Mouse (Mus musculus): Measurements from ENCODE around the gene Hoxb8.

Hoxb8 gene

DNA sequence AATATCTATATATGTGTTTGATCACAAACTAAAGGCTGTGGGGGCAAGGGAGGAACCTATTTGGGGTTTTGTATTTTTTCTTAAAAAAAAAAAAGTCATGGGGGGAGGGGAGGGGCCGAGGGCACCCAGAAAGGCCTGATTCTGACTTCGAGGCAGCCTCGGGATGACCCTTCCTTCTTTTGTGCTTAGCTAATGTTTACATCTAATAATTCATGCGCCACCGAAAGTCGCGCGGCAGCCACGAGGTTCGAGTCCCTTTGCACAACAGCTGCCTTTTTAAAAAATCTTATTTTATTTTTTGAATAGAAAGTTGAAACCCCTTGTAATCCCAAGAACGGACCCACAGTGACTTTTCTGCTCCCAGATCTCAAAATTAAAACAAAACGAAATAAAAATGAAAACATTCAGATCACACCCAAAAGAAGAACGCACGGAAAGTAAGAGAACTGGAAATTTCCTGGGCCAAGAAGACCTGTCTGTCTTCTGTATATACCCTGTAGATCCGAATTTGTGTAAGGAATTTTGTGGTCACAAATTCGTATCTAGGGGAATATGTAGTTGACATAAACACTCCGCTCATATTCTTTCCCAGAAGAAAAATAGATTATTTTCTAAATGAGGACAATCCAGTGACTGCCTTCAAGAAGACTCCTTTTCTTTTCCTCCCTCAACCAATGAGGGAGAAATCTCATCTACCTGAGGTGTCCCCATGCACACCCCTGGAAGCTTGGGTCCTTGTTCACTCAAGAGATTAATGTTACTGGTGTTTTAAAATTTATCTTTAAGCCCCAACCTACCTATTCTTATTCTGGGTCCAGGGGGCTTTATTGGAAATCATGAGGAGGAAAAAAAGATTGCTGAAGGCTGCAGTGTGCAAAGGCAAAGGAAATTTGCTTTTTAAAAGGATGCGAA is 35.2 kb downstream of the Hoxb8 start:
- no peak for DNase-seq (ENCODE audit: low spot score)

DNA sequence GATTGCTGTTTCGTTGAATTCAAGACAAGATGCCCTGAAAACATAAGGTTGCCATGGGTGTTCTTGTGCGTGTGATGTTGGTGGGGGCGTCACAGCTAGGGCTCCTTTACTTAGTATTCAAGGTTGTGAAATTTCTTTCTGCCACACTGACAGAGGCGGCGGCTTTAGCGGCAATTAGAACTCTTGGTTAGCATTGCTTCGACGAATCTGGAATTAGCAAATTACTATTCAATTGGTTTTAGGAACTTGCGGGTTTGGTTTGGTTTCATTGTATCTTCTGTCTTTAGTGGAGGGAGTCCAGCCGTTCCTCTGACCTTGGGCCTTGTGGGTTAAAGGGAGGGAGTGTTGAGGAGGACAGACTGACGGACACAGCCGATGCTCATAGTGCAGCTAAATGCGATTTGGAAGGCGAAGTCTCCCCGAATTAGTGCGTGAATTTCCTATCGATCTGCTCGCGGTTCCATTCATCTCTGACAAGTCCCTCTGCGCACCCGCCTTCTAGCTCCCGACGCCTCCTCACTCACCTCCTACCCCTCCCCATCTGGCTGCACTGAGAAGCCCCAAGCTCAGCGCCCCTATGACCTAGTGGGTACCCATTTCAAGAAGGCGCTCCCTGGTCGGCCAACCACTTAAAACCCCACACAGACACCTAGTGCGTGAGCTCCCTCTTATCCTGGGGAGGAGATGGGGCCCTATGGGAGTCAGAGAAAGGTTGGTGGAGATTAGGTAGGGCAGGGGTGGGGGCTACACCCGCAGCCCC is 36.1 kb downstream of the Hoxb8 start, which contains the start of gene Hoxb4:
Hoxb4 (plus strand) TSS at position 660 of the 760 bp plus-strand sequence.
- no peak for DNase-seq (ENCODE audit: low spot score)

DNA sequence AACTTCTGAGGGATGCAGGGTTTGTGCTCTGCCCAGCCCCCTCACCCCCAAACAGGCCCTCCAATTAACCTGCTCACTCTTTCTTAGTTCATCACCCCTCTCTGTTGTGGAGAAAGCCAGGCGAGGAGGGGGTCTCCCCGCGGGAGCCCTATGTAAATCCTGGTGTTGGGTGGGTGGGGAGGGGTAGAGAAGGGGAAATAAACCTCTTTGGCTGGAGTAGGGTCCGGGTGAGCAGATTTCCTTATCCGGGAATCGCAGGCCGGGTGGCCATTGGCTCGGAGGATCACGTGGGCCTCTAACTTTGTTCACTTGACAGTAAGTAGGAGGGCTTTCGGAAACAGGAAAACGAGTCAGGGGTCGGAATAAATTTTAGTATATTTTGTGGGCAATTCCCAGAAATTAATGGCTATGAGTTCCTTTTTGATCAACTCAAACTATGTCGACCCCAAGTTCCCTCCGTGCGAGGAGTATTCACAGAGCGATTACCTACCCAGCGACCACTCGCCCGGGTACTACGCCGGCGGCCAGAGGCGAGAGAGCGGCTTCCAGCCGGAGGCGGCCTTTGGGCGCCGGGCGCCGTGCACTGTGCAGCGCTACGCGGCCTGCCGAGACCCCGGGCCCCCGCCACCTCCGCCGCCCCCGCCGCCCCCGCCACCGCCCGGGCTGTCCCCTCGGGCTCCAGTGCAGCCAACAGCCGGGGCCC is 36.8 kb downstream of the Hoxb8 start:
- DNase-seq (ENCODE audit: low spot score): no peak

DNA sequence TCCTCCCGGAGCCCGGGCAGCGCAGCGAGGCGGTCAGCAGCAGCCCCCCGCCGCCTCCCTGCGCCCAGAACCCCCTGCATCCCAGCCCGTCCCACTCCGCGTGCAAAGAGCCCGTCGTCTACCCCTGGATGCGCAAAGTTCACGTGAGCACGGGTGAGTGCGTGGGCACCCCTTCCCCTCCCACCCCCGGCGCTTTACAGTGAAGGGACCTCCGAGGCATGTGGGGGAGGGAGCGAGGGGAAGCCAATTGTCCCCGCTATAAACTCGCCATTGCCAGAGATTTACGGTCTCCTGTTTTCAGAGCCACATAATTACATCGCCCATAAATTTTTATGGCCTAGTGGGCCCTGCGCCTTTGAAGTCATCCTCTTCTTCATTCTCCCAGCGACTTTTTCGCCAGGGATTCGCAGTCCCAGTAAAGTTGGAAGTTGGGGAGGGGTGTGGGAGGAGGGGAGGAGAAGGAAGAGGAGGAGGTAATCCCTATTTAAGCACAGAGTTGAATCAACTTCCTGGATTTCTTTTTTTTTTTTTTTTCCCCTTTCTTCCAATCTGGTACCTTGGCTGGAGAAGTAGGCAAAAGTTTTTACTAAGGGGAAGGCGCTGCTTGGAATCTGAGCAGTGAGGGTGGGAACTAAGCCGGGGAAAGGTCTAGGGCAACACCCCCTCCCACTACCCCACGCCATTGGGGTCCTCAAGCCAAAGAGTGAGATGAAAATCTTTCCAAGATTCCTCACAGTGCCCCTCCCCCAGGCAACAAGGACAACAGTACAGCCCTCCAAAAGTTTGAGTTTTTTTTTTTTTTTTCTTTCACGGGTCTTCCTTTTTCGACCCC is 37.6 kb downstream of the Hoxb8 start:
- no peak for DNase-seq (ENCODE audit: low spot score)

DNA sequence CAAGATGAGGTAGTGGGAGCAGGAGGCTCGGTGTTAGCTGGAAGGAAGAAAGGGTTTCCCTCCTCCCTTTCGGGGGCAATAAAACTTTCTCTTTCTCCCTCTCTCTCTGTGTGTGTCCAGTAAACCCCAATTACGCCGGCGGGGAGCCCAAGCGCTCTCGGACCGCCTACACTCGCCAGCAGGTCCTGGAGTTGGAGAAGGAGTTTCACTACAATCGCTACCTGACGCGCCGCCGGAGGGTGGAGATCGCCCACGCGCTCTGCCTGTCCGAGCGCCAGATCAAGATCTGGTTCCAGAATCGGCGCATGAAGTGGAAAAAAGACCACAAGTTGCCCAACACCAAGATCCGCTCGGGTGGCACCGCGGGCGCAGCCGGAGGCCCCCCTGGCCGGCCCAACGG is 38.2 kb downstream of the Hoxb8 start:
- no peak for DNase-seq (ENCODE audit: low spot score)

DNA sequence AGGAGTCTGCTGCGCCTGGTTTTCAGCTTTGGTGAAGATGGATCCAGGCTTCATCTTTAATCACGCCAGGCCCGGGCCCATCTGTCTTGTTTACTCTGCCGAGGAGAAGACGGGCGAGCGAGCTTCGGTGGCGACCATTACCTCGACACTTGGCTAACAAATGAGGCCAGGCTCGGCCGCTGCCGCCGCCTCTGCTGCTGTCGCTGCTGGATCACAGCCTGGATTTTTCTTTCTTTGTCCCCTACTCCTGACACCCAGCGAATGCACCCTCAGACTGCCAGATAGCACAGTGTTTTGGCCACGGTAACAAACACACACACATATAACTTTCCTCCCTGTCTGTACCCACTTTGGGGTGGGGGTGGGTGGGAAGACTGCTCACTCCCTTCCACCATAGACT is 39.0 kb downstream of the Hoxb8 start:
- no peak for DNase-seq (ENCODE audit: low spot score)

DNA sequence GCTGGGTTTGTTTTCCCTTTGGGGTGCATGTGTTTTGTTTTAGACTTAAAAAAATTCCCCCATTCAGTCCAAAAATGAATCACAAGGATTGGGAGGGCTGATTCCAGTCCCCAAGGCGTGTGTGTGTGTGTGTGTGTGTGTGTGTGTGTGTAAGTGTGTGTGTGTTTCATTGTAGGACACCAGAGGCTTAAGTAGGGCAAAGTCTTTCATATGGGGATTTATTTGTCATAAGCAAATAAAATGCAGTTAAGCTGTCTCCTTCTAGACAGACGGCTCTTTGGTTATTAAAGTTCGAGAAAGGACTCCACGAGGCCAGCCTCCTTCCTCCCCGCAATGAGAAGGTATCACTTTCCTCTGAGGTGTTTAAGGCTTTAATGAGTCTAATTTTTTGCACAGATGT is 40.1 kb downstream of the Hoxb8 start:
- DNase-seq (ENCODE audit: low spot score): no peak

DNA sequence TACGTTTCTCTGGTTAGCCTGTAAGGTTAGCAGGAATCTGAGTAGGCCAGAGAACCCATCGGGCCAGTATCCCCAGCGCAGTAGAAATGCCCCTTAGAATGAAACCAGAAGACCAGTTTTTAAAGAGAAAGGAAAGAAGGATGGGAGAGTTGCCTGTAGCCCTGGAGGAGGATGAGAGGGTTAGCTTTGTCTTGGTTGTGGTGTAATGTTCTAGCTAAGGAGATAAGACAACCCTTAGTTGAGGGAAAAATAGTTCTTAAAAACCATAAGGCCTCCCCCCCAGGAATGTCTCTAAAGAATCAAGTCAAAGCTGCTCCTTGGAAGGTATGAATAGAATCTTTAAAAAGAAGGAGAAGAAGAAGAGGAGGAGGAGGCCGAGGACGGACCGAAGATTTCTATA is 41.0 kb downstream of the Hoxb8 start:
- no peak for DNase-seq (ENCODE audit: low spot score)

DNA sequence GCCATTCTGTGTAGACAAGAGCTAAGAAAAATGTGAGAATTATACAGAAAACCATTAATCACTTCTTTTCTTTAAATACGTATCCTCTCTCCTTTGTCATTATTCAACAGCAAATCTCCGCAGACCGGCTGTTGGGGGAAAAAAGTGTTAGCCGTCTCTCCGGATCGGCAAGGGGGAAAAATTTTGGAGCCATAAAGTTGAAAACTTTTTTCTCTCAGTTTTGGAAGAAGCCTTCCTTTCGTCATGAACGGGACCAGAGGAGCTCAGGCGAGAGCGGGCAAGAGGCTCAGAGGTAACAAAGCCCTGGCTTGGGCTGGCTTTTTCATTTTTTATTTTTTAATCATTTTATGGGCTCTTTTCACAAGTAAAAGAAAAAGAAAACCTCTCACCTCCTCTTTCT is 41.4 kb downstream of the Hoxb8 start, which contains the start of gene Hoxb3:
Hoxb3 (plus strand) TSS at position 173 of the 400 bp plus-strand sequence.
- DNase-seq (ENCODE audit: low spot score): no peak

DNA sequence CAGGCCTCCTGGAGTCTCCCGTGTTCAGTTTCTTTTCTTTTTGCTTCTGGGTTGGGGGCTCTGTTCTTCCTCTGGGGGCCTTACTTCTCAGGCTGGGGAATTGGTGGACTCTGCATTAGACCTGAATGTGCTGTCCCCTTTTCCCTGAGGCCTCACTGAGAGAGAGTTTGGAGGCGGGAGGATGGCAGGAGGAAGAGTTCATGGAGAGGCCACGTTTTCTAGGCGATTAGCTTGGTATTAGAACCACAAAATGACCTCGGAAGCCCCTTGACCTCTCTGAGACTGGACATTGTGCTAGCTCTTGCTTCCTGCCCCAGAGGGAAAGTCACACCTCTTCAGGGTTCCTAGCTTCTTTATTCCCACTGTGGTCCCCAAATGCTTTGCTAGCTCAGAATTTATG is 42.4 kb downstream of the Hoxb8 start:
- no peak for DNase-seq (ENCODE audit: low spot score)

DNA sequence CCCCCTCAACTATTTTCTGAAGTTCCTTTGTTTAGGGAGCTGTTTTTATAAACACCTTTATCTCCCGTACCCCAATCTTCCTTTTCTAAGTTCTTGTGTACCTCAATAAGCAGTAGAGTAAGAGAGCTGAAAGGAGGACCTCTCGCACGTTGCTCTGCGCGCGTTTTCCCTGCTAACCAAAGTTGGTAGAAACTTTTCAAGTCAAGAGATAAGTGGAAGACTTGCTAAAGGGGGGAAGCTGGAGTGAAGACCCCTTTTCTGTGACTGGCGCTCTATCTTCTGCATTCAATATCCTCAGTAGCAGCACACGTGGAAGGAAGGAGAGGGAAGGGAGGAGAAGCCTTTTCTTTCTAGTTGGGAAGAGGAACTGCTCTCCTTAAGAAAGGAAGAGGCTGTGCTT is 43.3 kb downstream of the Hoxb8 start:
- no peak for DNase-seq (ENCODE audit: low spot score)

DNA sequence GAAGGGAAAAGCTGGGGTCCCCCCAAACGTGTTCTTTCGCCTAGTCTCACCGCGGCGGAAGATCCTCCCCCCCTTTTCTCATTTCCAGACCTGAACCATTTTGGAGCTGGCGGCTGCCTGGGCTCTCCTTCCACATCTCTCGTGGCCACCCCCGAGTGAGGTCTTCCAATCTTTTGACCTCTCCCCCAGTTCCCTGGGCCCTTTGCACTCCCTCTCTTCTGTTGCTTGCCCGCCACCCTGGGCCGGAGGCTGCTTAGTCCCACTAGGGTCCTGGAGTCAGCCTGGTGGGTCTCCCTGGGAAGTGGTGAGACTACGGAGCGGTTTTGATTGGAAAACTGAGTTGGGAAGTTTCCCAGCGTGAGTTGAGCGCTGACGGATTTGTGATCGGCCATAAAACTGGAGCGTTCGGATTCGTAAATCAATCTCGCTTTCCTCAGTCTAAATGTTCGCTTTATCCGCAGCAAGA is 44.1 kb downstream of the Hoxb8 start:
- no peak for DNase-seq (ENCODE audit: low spot score)

DNA sequence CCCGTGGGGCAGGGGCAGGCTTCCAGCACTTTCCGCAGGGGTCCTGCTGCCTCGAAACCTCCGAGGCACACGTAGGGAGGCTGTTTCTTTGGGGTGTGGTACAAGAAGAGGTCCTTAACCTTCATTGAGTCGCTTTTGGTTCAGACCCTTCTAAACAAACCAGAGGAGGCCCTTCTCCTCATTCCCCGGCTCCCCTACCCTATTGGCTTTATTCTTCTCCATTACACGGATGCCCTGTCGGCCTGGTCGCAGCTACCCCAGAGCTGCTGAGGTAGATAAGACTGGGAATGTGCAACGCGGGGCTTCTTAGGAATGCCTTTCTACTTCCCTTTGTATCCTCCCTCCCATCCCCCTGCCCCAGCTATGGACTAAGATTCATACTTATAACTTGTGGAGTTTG is 45.0 kb downstream of the Hoxb8 start:
- DNase-seq (ENCODE audit: low spot score): no peak

DNA sequence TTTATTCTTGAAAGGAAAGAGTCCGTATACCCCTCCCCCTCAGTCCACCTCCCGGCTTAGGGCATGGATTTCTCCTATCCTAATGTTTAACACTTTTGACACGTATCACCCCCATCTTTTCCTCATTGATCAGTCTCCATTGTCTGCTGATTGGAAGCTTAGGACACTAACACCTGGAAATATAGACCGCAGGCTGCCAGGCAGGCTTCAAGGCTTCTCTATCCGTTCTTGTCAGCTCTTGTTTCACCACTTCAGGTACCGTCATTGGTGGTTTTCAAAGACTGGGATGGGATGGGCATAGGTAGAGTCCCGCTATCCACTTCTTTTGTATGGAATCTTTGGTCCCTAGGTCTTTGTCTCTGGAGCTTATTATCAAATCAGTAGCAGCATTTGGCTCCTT is 45.4 kb downstream of the Hoxb8 start:
- DNase-seq (ENCODE audit: low spot score): no peak

DNA sequence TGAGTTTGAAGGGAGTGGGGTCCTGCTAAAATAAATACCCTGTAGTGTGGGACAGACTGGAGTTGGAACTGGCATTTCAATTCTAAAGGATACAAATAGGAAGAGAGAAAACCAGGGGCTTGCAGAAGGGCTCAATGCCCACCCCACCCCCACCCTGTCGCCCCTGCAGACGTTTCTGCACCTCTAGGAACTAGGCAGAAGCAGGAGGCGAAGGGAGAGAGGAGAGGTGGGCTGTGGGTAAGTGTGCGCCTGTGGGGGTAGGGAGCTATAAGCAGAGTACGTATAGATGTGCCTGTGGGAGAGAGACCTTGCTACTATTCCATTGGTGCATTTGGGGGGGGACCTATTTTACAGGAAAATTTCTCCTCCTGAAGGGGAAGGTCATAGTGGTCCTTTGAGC is 46.0 kb downstream of the Hoxb8 start:
- no peak for DNase-seq (ENCODE audit: low spot score)

DNA sequence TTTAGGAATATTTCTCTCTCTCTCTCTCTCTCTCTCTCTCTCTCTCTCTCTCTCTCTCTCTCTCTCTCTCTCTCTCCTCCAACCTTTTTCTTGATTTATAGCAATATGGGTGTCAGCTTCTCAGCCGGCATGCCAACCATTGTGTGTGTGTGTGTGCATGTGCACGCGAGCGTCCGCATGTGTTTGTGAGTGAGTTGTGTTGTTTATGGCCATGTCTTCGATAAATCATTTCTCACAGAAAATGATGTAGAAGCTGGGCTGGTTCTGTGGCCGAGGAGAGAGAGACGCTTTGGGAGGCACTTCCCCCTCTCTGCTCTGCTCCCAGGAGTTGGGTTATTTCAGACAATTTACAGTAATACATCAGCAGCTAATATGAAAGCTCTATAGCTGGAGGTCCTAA is 46.9 kb downstream of the Hoxb8 start:
- DNase-seq (ENCODE audit: low spot score): no peak

DNA sequence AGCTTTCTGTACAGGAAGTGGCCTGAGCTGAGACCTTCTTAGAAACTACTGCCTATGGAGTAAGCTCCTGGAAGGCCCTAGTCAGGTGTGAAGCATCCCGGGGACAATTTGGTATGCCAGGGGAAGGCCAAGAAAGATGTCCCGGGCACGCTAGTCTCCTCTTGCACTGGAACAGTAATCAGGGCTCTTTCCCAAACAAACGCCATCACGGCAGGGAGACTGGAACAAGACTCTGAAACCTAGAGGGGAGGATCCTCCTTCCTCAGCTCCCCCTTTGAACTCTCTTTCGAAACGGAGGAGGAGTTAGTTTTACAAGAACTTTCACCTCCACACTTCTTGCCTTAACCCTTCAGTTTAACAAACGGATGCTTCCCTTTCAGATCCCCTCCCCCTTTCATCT is 50.4 kb downstream of the Hoxb8 start:
- no peak for DNase-seq (ENCODE audit: low spot score)

DNA sequence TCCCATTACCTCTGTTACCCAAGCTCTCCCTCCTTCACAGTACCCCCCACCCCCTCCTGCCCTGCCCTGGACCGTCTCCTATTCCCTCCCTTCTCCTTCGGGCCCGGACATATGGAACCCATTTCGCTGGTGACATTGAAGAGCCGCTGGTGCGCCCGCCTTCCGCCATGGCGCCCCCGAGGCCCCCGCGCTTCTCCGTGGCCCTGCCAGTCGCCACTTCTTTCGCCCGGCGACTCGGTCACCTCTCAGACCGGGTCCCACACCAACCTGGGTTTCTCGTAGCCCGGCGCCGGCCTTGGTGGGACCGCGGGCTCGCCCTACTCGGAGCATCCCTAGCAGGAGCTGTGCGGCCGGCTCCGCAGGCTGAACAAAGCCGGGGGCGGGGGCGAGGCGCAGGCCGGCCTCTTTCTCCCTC is 50.9 kb downstream of the Hoxb8 start:
- no peak for DNase-seq (ENCODE audit: low spot score)

DNA sequence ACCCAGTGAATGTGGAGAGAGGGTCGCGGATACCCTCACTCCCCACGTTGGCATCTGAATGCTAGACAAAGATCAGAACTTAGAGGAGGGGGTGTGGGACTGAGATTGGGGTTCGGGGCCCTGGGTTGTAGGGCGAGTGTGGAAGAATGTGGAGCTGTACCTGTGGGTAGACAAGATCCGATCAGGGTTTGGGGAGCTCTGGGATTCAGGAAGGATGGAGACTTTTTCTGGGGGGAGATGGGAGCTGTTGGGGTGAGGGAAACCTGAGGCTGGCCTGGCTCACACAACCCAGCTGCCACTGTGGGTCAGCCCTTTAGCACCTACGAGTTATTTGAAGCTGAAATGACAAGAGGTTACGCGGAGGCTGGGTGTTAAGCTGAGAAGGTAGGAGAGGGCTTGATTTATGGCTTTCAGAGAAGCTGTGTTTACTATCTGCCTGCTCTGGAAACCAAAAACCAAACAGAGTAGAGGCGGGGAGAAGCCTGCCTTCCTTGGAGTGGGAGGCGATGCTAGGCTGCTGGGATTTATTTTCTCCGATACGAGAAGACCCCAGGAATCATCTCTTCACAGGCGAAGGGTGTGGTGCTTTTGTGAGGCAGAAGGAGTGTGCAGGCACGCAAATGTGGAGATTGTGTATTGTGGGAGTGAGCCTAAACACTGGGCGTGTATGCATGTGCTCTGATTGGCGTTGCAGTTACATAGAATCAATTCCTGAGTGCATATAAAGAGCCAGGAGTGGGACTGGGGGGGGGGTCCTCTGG is 51.7 kb downstream of the Hoxb8 start:
- DNase-seq (ENCODE audit: low spot score): no peak

DNA sequence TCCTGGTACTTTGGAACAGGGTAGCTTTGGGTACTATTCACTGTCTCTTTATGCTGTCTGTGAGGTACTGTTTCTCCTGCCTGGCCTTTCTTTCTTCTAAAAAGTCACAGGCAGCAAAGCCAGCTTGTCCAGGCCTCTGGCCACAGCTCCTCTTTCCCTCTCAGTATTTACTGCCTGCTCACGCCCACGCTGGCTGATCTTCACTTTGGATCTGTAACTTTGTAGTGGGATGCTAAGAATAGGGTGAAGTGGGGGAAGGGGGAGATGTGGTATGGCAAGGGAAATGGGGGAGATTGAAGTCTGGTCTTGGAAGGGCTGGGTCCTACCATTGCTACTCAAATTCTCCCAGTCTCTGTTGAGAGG is 52.3 kb downstream of the Hoxb8 start:
- DNase-seq (ENCODE audit: low spot score): no peak

Measured in urinary bladder, postnatal 25 days (tissue).